Mouse (Mus musculus) G1E (cell line): ENCODE data around the gene Zfp398.

Source experiments
- CTCF ChIP-seq: IDR thresholded peaks from 2 replicates; pipeline ENCODE4 v1.5.1; 2012; ENCODE audit warnings: low read depth, low read length, inconsistent platforms, mixed read lengths
- GATA1 ChIP-seq: IDR thresholded peaks from 2 replicates; pipeline ENCODE4 v1.6.1; 2012; ENCODE audit warnings: borderline replicate concordance, low read length, inconsistent platforms, mixed read lengths
- GATA2 ChIP-seq: IDR thresholded peaks from 2 replicates; pipeline ENCODE4 v1.6.1; 2012; ENCODE audit warnings: low read depth, low read length, inconsistent platforms, borderline replicate concordance
- TAL1 ChIP-seq: conservative IDR thresholded peaks from 2 replicates; pipeline ENCODE4 v1.6.1; 2012; ENCODE audit warnings: low read depth, low read length, inconsistent platforms, mixed read lengths

GRCm38 (mm10) chr6:47841831-47842230 lies 6.4 kb downstream of the Zfp398 start:
- TF ChIP-seq CTCF (no peak), TAL1 (no peak), GATA1 (no peak), GATA2 (no peak)
